Mouse (Mus musculus) myocyte (in vitro differentiated cells): ENCODE results near the gene Ralgapa2. TPM values are rescaled to one million over a fixed set of nuclear protein-coding genes. Genes with fewer than 3 reads are reported as not detected.

Source experiments
- H3K27me3 ChIP-seq: one replicate; pipeline ENCODE4 v1.6.1; 2011; ENCODE audit not compliant: control insufficient read depth, insufficient read depth, insufficient read length
- H3K36me3 ChIP-seq: one replicate; pipeline ENCODE4 v1.6.1; 2011; ENCODE audit not compliant: control insufficient read depth, insufficient read depth
- H3K4me2 ChIP-seq: one replicate; pipeline ENCODE4 v1.6.1; 2011; ENCODE audit warnings: low read depth, control low read depth
- H3K4me3 ChIP-seq: one replicate; pipeline ENCODE4 v1.5.1; 2011; ENCODE audit warnings: mild to moderate bottlenecking, control low read depth, moderate library complexity
- H3K79me2 ChIP-seq: one replicate; pipeline ENCODE4 v1.6.1; 2011; ENCODE audit not compliant: control insufficient read depth, insufficient read depth
- H3ac ChIP-seq: one replicate; pipeline ENCODE4 v1.6.1; 2011; ENCODE audit not compliant: control insufficient read depth, insufficient read length
- CEBPB ChIP-seq: IDR thresholded peaks from 2 replicates; pipeline ENCODE4 v1.6.1; 2011; ENCODE audit warnings: mild to moderate bottlenecking, moderate library complexity; ENCODE audit not compliant: poor library complexity, insufficient read depth, severe bottlenecking
- E2F4 ChIP-seq: IDR thresholded peaks from one replicate; pipeline ENCODE4 v1.6.1; 2011; ENCODE audit warnings: mild to moderate bottlenecking, control low read depth, moderate library complexity; ENCODE audit not compliant: insufficient read depth
- MAX ChIP-seq: IDR thresholded peaks from one replicate; pipeline ENCODE4 v1.6.1; 2011; ENCODE audit warnings: low read depth, mild to moderate bottlenecking, control low read depth
- MYOD1 ChIP-seq, 3 experiments: IDR thresholded peaks; one replicate each; pipeline ENCODE4 v1.6.1; 2011; ENCODE audit warnings: control low read depth in 2 of 3, low read depth in 2 of 3, mild to moderate bottlenecking in 2 of 3, moderate library complexity in 1 of 3; ENCODE audit not compliant: insufficient read length in 2 of 3, control insufficient read depth in 1 of 3
- MYOG ChIP-seq, 3 experiments: IDR thresholded peaks; one replicate each; pipeline ENCODE4 v1.6.1; 2011; ENCODE audit warnings: control low read depth in 2 of 3, low read depth in 2 of 3, mild to moderate bottlenecking in 2 of 3; ENCODE audit not compliant: insufficient read length in 2 of 3, control insufficient read depth in 1 of 3, insufficient read depth in 1 of 3
- POLR2A ChIP-seq: IDR thresholded peaks from one replicate; pipeline ENCODE4 v1.6.1; 2011; ENCODE audit warnings: low read depth, mild to moderate bottlenecking, control low read depth, moderate library complexity; ENCODE audit not compliant: insufficient read length
- POLR2AphosphoS2 ChIP-seq: IDR thresholded peaks from one replicate; pipeline ENCODE4 v1.6.1; 2011; ENCODE audit warnings: low read depth, control low read depth; ENCODE audit not compliant: insufficient read length
- REST ChIP-seq: IDR thresholded peaks from one replicate; pipeline ENCODE4 v1.6.1; 2011; ENCODE audit warnings: mild to moderate bottlenecking, control low read depth, moderate library complexity; ENCODE audit not compliant: insufficient read depth, insufficient read length
- SRF ChIP-seq: IDR thresholded peaks from one replicate; pipeline ENCODE4 v1.6.1; 2011; ENCODE audit warnings: low read depth; ENCODE audit not compliant: control insufficient read depth, insufficient read length
- TCF12 ChIP-seq: IDR thresholded peaks from one replicate; pipeline ENCODE4 v1.6.1; 2011; ENCODE audit warnings: mild to moderate bottlenecking, control low read depth; ENCODE audit not compliant: poor library complexity, insufficient read depth, severe bottlenecking
- TCF3 ChIP-seq: IDR thresholded peaks from one replicate; pipeline ENCODE4 v1.6.1; 2011; ENCODE audit warnings: low read depth, control low read depth; ENCODE audit not compliant: insufficient read length
- USF1 ChIP-seq: IDR thresholded peaks from one replicate; pipeline ENCODE4 v1.6.1; 2011; ENCODE audit warnings: low read depth, mild to moderate bottlenecking, control low read depth, moderate library complexity
- polyA plus RNA-seq: library from polyadenylated mRNA; unstranded; fragments of >200 nt; fragmentation: generic; extraction: Trizol; gene quantifications from one replicate; pipeline ENCODE4 v1.2.1, GENCODE M21; 2012; ENCODE audit warnings: missing spikeins

Gene Ralgapa2
- polyA plus RNA-seq, 1 experiment, result 1.8 TPM

- Histone ChIP-seq H3K36me3 (no peaks in the 10 kb centered on the region), H3K4me2 (no peak overlapping the region), H3K27me3 (no peaks in the 10 kb centered on the region), H3ac (no peak overlapping the region), H3K79me2 (no peaks in the 10 kb centered on the region), H3K4me3 (no peak overlapping the region)
- TF ChIP-seq POLR2AphosphoS2 (no peak), TCF12 (no peak), USF1 (no peak), MYOG (IDR thresholded peaks at IDR 0.05; ENCODE audit: control insufficient read depth in 1 of 3, insufficient read depth in 1 of 3, insufficient read length in 2 of 3, low read depth in 2 of 3) (no peak), MAX (no peak), MYOD1 (IDR thresholded peaks at IDR 0.05; ENCODE audit: control insufficient read depth in 1 of 3, insufficient read length in 2 of 3, low read depth in 2 of 3) (no peak), SRF (no peak), CEBPB (no peak), TCF3 (no peak), POLR2A (no peak), E2F4 (no peak), REST (no peak)
These were observed 70.4 kb downstream of the Ralgapa2 start for GRCm38 (mm10) chr2:146441711-146442110.

GRCm38 (mm10) chr2:146428751-146429150, 83.4 kb downstream of the Ralgapa2 start:
- Histone ChIP-seq H3K79me2 (no peaks in the 10 kb centered on the region), H3K4me3 (no peak overlapping the region), H3K36me3 (peaks cover 3% of the 10 kb centered on the region), H3K27me3 (no peaks in the 10 kb centered on the region), H3ac (no peak overlapping the region), H3K4me2 (no peak overlapping the region)
- TF ChIP-seq MYOD1 (IDR thresholded peaks at IDR 0.05; ENCODE audit: control insufficient read depth in 1 of 3, insufficient read length in 2 of 3, low read depth in 2 of 3), result no peak

GRCm38 (mm10) chr2:146427380-146427779, 84.8 kb downstream of the Ralgapa2 start:
- no peak overlapping the region for H3K4me3 ChIP-seq
- no peak overlapping the region for H3K4me2 ChIP-seq
- peaks cover 3% of the 10 kb centered on the region for H3K36me3 ChIP-seq
- TF ChIP-seq SRF, result no peak
- no peaks in the 10 kb centered on the region for H3K27me3 ChIP-seq
- H3K79me2 ChIP-seq, result no peaks in the 10 kb centered on the region
- H3ac ChIP-seq, result no peak overlapping the region

GRCm38 (mm10) chr2:146426321-146426720, 85.8 kb downstream of the Ralgapa2 start:
- no peak for TF ChIP-seq REST
- no peak for TF ChIP-seq TCF12
- no peak for TF ChIP-seq MYOD1 (IDR thresholded peaks at IDR 0.05; ENCODE audit: control insufficient read depth in 1 of 3, insufficient read length in 2 of 3, low read depth in 2 of 3)
- no peak for TF ChIP-seq SRF
- TF ChIP-seq POLR2A, result no peak
- TF ChIP-seq TCF3, result no peak
- TF ChIP-seq USF1, result no peak
- TF ChIP-seq POLR2AphosphoS2, result no peak
- no peak for TF ChIP-seq E2F4
- no peak for TF ChIP-seq CEBPB
- TF ChIP-seq MYOG (IDR thresholded peaks at IDR 0.05; ENCODE audit: control insufficient read depth in 1 of 3, insufficient read depth in 1 of 3, insufficient read length in 2 of 3, low read depth in 2 of 3), result no peak
- TF ChIP-seq MAX, result no peak
- Histone ChIP-seq H3K27me3 (no peaks in the 10 kb centered on the region), H3K79me2 (no peaks in the 10 kb centered on the region), H3K36me3 (no peaks in the 10 kb centered on the region), H3ac (no peak overlapping the region), H3K4me2 (no peak overlapping the region), H3K4me3 (no peak overlapping the region)

- Histone ChIP-seq H3K4me2 (no peak overlapping the region), H3K27me3 (no peaks in the 10 kb centered on the region), H3K79me2 (no peaks in the 10 kb centered on the region), H3ac (no peak overlapping the region), H3K36me3 (no peaks in the 10 kb centered on the region), H3K4me3 (no peak overlapping the region)
- TF ChIP-seq E2F4 (no peak), USF1 (no peak), REST (no peak), MYOG (IDR thresholded peaks at IDR 0.05; ENCODE audit: control insufficient read depth in 1 of 3, insufficient read depth in 1 of 3, insufficient read length in 2 of 3, low read depth in 2 of 3) (no peak), MAX (no peak), POLR2AphosphoS2 (no peak)
These were observed 86.9 kb downstream of the Ralgapa2 start for GRCm38 (mm10) chr2:146425235-146425634.
